Mouse (Mus musculus): ENCODE measurements around the gene Ace2. TPM values are rescaled to one million over a fixed set of nuclear protein-coding genes. Genes with fewer than 3 reads are reported as not detected.

The Ace2 gene
- polyA plus RNA-seq, 1 experiment from 2014 or later = 0.24 TPM

- in situ Hi-C loops (cut with MboI; ENCODE audit: low pct_unique_long_range_greater_than_20kb) = no loop called here
- ChIA-PET CTCF (interaction anchor here (1.0 kb wide), 1 partner anchor 17 kb away, joined by 3 read pairs; no protein-coding TSS in a partner anchor), POLR2A (interaction anchor here (0.6 kb wide), 1 partner anchor 31 kb away, joined by 8 read pairs; no protein-coding TSS in a partner anchor)
- DNase-seq (ENCODE audit: low read depth, low spot score) = no peak
- no peaks in the 10 kb centered on the region for H3K27me3 ChIP-seq
- no peak for TF ChIP-seq CTCF (IDR thresholded peaks at IDR 0.05)
- no peak for ATAC-seq
Measured at GRCm38 (mm10) chrX:164123942-164124341, 15.2 kb upstream of the Ace2 start.

- CTCF ChIA-PET = no interaction called here
- ATAC-seq = no peak
- TF ChIP-seq CTCF (IDR thresholded peaks at IDR 0.05) = no peak
- peaks cover 30% of the 10 kb centered on the region for H3K27me3 ChIP-seq
- POLR2A ChIA-PET = no interaction called here
- DNase-seq (ENCODE audit: low read depth, low spot score) = no peak
- in situ Hi-C loops (cut with MboI; ENCODE audit: low pct_unique_long_range_greater_than_20kb) = no loop called here
Measured at GRCm38 (mm10) chrX:164133531-164133930, 5.6 kb upstream of the Ace2 start.

- ATAC-seq = no peak
- peaks cover 21% of the 10 kb centered on the region for H3K27me3 ChIP-seq
- ChIA-PET CTCF (no interaction called here), POLR2A (no interaction called here)
- no peak for DNase-seq (ENCODE audit: low read depth, low spot score)
- TF ChIP-seq CTCF (IDR thresholded peaks at IDR 0.05) = no peak
- in situ Hi-C loops (cut with MboI; ENCODE audit: low pct_unique_long_range_greater_than_20kb) = no loop called here
Measured at GRCm38 (mm10) chrX:164135304-164135818, 3.8 kb upstream of the Ace2 start.

GRCm38 (mm10) chrX:164145463-164146250 lies 6.5 kb downstream of the Ace2 start:
- POLR2A ChIA-PET = no interaction called here
- TF ChIP-seq CTCF (IDR thresholded peaks at IDR 0.05) = no peak
- H3K27me3 ChIP-seq = peaks cover 23% of the 10 kb centered on the region
- CTCF ChIA-PET = no interaction called here
- ATAC-seq (no peak), DNase-seq (ENCODE audit: low read depth, low spot score) (no peak)
- in situ Hi-C loops (cut with MboI; ENCODE audit: low pct_unique_long_range_greater_than_20kb) = no loop called here

- in situ Hi-C loops (cut with MboI; ENCODE audit: low pct_unique_long_range_greater_than_20kb) = no loop called here
- DNase-seq (ENCODE audit: low read depth, low spot score) = no peak
- CTCF ChIA-PET = interaction anchor here (1.4 kb wide), 1 partner anchor 10 kb away, joined by 3 read pairs; no protein-coding TSS in a partner anchor
- no peak for ATAC-seq
- TF ChIP-seq CTCF (IDR thresholded peaks at IDR 0.05) = no peak
- H3K27me3 ChIP-seq = peaks cover 26% of the 10 kb centered on the region
- POLR2A ChIA-PET = no interaction called here
Measured at GRCm38 (mm10) chrX:164152703-164153102, 13.6 kb downstream of the Ace2 start.

- ATAC-seq (no peak), DNase-seq (ENCODE audit: low read depth, low spot score) (no peak)
- TF ChIP-seq CTCF (IDR thresholded peaks at IDR 0.05) = no peak
- ChIA-PET CTCF (no interaction called here), POLR2A (no interaction called here)
- peaks cover 31% of the 10 kb centered on the region for H3K27me3 ChIP-seq
- in situ Hi-C loops (cut with MboI; ENCODE audit: low pct_unique_long_range_greater_than_20kb) = no loop called here
Measured at GRCm38 (mm10) chrX:164153606-164154005, 14.5 kb downstream of the Ace2 start.

- ChIA-PET CTCF (no interaction called here), POLR2A (interaction anchor here (0.7 kb wide), 2 partner anchors 28 to 31 kb away, joined by 8 to 10 read pairs; no protein-coding TSS in a partner anchor)
- TF ChIP-seq CTCF (IDR thresholded peaks at IDR 0.05) = no peak
- H3K27me3 ChIP-seq = peaks cover 32% of the 10 kb centered on the region
- in situ Hi-C loops (cut with MboI; ENCODE audit: low pct_unique_long_range_greater_than_20kb) = no loop called here
- DNase-seq (ENCODE audit: low read depth, low spot score) (no peak), ATAC-seq (no peak)
Measured at GRCm38 (mm10) chrX:164154594-164154993, 15.5 kb downstream of the Ace2 start.

GRCm38 (mm10) chrX:164164681-164165080 lies 25.5 kb downstream of the Ace2 start:
- ATAC-seq (no peak), DNase-seq (ENCODE audit: low read depth, low spot score) (no peak)
- CTCF ChIA-PET = no interaction called here
- no peak for TF ChIP-seq CTCF (IDR thresholded peaks at IDR 0.05)
- POLR2A ChIA-PET = no interaction called here
- peaks cover 30% of the 10 kb centered on the region for H3K27me3 ChIP-seq
- in situ Hi-C loops (cut with MboI; ENCODE audit: low pct_unique_long_range_greater_than_20kb) = no loop called here

GRCm38 (mm10) chrX:164171034-164171433 lies 31.9 kb downstream of the Ace2 start:
- peaks cover 31% of the 10 kb centered on the region for H3K27me3 ChIP-seq
- POLR2A ChIA-PET = no interaction called here
- no peak for TF ChIP-seq CTCF (IDR thresholded peaks at IDR 0.05)
- ATAC-seq (no peak), DNase-seq (ENCODE audit: low read depth, low spot score) (no peak)
- in situ Hi-C loops (cut with MboI; ENCODE audit: low pct_unique_long_range_greater_than_20kb) = loop anchor here (10.0 kb wide), 1 partner anchor 66 kb away; no protein-coding TSS in a partner anchor
- CTCF ChIA-PET = no interaction called here

- in situ Hi-C loops (cut with MboI; ENCODE audit: low pct_unique_long_range_greater_than_20kb) = loop anchor here (10.0 kb wide), 1 partner anchor 69 kb away; no protein-coding TSS in a partner anchor
- no peak for DNase-seq (ENCODE audit: low read depth, low spot score)
- ChIA-PET POLR2A (no interaction called here), CTCF (no interaction called here)
- peaks cover 26% of the 10 kb centered on the region for H3K27me3 ChIP-seq
- TF ChIP-seq CTCF (IDR thresholded peaks at IDR 0.05) = no peak
- no peak for ATAC-seq
Measured at GRCm38 (mm10) chrX:164173880-164174279, 34.7 kb downstream of the Ace2 start.

- DNase-seq (ENCODE audit: low read depth, low spot score) (no peak), ATAC-seq (no peak)
- peaks cover 25% of the 10 kb centered on the region for H3K27me3 ChIP-seq
- ChIA-PET CTCF (no interaction called here), POLR2A (no interaction called here)
- TF ChIP-seq CTCF (IDR thresholded peaks at IDR 0.05) = no peak
- in situ Hi-C loops (cut with MboI; ENCODE audit: low pct_unique_long_range_greater_than_20kb) = loop anchor here (10.0 kb wide), 1 partner anchor 71 kb away; no protein-coding TSS in a partner anchor
Measured at GRCm38 (mm10) chrX:164175311-164175710, 36.2 kb downstream of the Ace2 start.
